Mouse (Mus musculus): ENCODE data around the gene Selenom.

Selenom gene

DNA sequence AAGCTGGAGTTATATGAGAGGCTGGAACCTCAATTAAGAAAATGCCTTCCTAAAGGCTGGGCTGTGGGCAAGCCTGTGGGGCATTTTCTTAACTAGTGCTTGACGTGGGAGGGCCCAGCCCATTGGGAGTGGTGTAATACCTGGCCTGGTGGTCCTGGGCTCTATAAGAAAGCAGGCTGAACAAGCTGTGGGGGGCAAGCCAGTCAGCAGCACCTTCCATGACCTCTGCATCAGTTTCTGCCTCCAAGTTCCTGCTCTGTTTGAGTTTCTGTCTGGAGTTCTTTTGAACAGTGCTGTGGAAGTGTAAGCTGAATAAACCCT lies 31.7 kb downstream of the Selenom start:
- in situ Hi-C loops (cut with MboI; ENCODE audit: low sequenced_read_pairs), result no loop called here

DNA sequence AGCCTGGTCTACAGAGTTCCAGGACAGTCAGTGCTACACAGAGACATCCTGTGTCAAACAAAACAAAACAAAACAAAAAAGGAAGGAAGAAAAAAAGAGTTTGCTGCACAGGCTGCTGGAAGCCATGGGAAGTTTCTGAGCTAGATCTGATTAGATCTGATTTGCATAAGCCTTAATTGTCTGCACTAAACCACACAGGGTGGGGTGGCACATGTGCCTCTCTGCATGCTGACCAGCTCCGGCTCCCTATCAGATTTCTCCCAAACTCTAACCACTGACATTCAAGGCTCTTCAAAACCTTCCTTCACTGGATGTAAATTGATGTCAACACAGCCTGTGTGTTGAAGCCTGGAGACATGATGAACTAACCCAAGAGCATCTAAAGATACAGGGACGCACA lies 32.6 kb downstream of the Selenom start:
- in situ Hi-C loops (cut with MboI; ENCODE audit: low sequenced_read_pairs), result no loop called here

DNA sequence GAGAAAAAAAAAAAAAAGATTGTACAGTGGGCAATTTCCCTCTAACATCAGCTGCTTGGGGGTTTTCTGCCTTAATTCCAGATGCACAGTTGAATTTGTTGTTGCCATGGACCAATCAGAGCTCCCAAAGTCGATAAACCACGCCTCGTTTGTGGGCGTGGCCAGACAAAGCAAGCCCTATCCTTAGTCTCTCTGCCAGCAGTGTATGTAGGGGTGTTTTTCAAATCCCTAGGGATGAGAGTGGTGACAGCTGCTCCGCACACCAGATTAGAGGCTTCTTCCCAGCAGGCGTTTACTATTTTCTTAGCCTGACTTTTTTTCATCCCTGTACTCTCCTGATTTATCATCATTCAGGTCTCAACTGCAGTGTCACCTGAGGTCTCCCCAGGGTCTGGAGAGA lies 33.5 kb downstream of the Selenom start:
- in situ Hi-C loops (cut with MboI; ENCODE audit: low sequenced_read_pairs), result no loop called here

DNA sequence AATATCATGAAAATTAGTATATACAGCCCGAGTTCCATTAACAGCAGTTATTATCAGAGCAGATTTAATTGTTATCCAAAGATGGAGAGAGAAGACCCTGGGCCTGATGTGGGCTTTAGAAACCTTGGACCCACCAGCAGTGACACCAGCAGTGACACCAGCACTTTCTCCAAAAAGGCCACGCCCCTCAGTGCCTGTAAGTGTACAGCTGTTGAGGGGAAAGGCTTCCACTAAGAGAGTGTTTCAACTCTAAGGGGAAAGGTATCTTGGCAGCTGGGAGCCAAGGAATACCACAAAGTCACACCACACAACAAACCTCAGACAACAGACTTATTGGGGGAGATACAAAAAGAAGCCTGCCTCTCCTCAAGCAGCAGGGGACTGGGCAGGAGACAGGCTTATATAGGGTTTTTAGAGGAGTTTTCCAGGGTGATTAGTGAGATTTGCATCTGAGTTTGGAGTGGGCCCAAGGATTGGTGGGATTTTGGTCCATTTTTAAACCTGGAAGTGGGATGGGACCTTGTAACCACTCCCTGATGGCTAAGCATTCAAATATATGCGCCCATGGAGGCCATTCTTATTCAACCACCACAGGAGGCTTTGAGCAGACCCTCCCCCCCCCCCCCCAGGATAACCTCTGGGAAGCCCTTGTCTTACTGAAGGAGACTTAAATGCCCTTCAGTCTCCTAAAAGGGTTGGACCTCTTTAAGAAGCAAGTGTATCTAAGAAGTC lies 34.2 kb downstream of the Selenom start:
- in situ Hi-C loops (cut with MboI; ENCODE audit: low sequenced_read_pairs), result no loop called here

DNA sequence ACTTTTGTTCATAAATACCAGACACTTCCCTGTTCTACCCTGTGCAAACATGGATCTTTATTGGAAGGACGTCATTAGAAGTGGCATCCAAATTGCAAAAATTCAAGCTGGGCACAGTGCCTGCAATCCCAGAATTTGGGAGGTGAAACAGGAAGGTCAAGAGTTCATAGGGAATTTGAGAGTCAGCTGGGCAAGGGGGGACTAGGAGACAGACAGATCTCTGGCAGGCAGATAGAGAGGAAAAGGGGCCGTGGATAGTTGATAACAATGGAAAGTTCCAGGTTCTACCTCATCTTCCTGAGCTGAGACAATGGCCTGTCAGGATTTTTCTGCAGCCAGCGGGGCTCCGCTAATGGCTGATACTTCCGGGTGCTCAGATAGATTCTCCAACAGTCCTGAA lies 35.3 kb downstream of the Selenom start:
- in situ Hi-C loops (cut with MboI; ENCODE audit: low sequenced_read_pairs), result no loop called here

DNA sequence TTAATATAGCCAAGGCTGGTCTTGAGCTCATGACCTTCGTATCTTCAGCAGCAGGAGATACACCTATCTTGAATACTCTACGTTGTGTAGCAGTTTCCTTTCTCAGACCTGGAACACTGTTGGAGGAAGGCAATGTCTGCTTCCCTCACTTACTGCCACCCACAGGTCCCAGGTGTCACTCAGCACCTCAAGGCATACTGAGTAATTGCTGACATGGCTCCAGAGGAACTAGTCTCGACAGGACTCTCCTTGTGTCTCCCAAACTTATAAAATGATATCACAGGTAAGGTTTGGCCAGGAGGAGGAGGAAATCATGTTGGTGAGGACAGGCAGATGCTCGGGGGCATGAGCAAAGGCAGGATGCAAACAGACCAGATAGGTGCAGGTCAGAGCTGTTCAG lies 40.5 kb downstream of the Selenom start:
- in situ Hi-C loops (cut with MboI; ENCODE audit: low sequenced_read_pairs), result no loop called here

DNA sequence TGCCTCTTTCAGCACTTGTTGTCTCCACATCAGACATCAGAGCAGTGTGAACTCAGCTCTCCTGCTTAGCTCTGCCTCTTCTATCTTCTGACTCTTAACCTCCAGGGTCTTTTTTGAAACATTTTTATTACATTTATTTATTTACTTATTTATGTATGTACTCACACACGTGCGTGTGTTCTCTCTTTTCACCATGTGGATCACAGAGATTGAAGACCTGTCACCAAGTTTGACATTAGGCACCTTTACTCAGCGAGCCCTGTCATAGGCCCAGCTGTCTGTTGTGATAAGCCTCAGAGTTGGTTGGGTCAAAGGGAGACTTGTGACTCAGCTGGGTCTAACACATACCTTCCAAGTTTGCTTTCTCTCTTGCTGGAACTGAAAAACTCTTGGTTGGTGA lies 43.4 kb downstream of the Selenom start:
- in situ Hi-C loops (cut with MboI; ENCODE audit: low sequenced_read_pairs), result no loop called here

DNA sequence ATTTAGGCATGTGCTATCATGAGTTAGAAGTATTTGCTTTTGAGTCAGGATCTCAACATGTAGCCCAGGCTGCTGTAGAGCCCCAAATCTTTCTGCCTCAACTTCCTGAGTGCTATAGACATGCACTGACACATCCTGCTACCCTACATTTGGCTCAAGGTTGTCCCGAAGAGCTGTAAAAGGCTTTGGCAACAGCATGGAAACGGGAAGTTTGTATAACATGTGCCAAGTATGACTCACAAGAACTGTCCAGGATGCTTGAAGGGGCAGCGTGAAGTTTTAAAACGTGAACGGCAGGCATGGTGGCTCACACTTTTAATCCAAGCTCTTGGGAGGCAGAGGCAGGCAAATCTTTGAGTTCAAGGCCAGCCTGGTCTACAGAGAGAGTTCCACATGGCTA lies 45.7 kb downstream of the Selenom start:
- in situ Hi-C loops (cut with MboI; ENCODE audit: low sequenced_read_pairs), result no loop called here

DNA sequence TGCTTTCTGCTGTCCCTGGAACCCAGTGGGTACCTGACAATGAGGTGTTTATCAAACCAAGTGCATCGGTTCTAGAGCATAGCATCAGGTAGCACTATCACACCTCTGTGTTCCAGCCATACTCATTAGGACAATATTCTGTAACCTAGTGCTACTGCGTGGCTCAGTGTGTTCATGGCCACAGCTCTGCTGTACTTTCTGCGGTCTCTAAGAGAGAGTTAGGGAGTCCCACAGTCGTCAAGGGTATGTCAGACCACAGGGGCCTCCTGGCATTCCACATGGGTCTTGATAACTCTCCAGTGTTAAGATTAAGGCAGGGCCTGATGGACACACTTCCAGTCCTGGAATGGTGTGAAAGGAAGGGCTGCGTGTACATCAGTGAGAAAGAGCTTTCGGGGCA lies 49.4 kb downstream of the Selenom start:
- in situ Hi-C loops (cut with MboI; ENCODE audit: low sequenced_read_pairs), result no loop called here

DNA sequence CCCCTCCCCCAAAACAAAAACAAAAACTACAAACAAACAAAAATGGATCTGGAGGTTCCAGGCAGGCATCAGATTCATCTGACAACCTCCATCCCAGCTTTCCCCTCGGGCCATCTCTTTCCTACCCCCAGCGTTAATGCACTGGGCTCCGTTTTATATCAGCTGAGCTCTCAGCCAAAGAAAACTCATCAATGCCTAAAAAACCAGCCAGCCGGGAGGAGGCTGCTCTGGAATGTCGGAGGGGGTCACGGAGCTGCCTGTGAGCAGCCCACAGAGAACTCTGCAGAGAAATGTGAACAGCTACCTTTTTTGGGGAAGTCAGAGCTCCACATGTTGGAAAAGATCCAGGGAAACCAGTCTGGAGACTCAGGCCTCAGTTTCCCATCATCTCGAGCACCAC lies 50.0 kb downstream of the Selenom start:
- in situ Hi-C loops (cut with MboI; ENCODE audit: low sequenced_read_pairs), result no loop called here

DNA sequence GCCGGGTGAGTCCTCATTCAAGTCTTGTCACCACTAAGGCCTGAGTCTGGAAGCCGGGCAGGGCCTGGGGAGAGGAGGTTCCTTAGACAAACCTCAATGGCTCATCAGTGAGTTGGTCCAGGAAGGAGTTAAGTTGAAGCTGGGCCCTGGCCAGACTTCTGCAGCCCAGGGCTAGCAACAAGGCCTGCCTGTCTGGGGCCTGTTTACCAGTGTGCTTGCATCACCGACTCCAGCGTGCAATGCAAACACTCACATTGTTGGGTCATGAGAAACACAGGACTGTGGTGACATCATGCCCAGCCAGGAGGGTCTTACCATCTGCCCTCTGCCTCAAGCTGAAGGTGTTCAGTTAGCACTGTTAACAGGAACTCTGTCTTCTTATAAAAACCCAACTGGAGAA lies 51.5 kb downstream of the Selenom start:
- in situ Hi-C loops (cut with MboI; ENCODE audit: low sequenced_read_pairs), result no loop called here
